Mouse (Mus musculus): ENCODE data around the gene Gramd1a.
A peak's percentile ranks its signal among the peaks of the same experiment; 100 is the strongest.

Gramd1a gene

DNA sequence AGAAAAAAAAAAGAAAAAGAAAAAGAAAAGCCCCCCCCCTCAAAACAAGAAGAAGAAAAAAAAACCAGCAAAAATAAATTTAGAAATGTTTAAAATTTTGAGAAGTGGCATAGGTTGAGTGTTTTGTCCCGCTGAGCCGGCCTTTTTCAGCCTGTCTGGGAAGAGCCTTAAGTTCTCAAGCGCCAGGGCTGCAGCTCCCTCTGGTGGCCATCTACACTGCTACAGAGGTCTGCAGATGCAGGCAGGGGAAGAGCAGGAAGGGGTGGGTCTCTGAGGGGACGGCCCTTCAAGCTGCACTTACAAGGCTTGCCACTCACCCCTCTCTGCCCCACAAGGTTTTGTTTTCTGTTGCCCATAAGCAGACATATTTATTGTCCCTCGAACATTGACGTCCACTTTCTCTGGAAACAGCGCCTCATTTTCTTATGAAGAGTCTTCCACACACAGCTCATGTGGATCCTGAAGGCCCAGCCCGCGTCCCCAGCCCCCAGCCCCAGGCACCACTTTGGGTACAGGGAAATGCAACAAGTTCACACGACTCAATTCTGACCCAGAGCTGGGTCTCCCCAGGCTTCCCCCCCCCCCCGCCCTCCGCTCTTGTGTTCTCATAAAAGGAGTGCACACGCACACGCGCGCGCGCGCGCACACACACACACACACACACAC lies 58.0 kb downstream of the Gramd1a start:
- peak; percentile 90 to 96 for DNase-seq (ENCODE audit: inconsistent age in 2 of 2, low spot score in 1 of 2)

DNA sequence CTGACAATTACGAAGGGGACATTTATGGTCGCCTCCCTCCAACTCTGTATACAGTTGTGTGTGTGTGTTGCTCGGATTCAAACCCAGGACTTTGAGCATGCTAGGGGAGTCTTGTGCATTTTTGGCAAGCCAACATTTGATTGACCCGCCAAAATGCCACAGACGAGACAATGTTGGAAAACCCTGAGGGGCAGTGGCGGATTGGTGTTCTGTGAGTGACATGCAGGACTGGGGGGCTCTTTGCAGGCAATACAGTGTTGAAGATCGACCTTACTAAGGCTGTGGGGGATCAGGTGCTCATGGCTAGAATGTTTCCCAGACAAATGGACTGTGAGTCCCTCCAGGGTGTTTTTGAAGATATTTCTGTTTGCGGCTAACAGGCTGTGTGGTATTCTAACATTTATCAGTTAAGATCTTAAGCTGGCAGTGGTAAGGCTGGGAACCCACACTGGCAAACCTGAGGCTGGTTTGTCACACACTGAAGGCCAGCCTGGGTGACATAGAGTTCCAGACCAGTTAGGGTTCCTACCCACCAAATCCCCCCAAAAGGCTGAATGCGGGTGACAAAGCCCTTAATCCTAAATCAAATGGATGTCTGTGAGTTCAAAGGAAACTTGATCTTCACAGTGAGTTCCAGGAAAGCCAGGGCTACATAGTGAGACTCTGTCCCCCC lies 58.7 kb downstream of the Gramd1a start:
- no peak for DNase-seq (ENCODE audit: inconsistent age in 2 of 2, low spot score in 1 of 2)

DNA sequence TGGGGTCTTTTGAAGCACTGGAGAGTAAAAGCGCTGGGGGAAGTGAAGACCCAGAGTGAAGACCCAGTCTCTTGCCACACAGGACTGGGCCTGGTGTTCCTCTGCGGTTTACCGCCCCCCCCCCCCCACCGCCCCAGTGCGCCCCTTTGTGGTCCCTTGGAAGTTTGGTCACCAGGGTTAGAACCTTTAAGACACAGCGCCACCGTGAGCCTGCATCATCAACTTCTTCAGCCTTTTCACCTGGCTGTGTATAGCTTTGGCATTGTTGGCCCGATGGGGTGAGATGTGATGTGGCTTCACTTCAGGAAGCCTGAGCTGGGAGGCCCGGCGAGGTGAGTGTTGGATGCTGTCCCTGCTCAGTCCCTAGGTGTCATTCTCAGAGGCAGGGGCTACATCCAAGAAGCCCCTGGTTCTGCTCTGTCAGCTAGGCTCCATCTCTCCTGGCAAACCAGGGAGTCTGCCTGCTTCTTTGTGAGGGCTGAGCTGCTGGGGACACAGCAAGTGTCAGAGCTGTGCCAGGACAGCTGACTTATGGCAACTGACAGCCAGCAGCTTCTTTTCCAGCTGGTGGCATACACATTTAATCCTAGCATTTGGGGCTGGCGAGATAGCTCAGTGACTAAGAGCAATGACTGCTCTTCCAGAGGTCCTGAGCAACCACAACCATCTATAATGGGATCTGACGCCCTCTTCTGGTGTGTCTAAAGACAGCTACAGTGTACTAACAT lies 60.8 kb downstream of the Gramd1a start:
- no peak for DNase-seq (ENCODE audit: inconsistent age in 2 of 2, low spot score in 1 of 2)

DNA sequence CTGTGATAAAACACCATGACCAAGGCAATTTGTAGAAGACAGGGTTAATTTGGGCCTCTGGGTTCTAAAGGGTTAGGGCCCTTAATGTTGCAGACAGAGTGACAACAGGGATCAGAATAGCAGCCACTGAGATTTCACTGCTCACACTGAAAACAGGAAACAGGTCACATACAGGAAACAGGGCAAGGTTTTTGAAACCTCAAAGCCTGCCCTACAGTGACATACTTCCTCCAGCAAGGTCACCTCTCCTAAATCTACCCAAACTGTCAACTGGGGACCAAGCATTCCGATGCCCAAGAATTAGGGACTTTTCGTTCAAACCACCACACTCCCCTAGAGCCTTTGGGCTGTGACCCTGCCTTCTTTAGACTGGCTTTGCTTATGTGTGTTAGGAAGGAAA lies 66.0 kb downstream of the Gramd1a start:
- no peak for DNase-seq (ENCODE audit: inconsistent age in 2 of 2, low spot score in 1 of 2)

DNA sequence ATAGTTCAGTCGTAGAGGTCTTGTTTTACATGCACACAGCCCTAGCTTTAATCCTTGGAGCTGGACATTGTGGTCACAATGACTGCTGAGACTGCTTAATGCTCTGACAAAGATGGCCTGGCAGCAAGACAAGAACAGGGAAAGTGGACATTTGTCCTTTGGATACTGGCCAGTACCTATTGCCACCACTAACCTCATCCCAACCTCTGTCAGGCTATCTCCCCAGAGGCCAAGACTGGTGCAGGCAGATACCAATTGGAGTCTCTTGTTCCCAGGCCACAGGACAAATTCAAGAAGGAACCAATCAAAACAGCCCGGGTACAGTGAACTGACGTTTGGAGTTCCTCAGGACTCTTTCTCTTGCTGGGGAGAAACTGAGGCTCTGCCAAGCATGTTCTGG lies 67.5 kb downstream of the Gramd1a start:
- peak in 1 of 2 experiments; percentile 60 for DNase-seq (ENCODE audit: inconsistent age in 2 of 2, low spot score in 1 of 2)

DNA sequence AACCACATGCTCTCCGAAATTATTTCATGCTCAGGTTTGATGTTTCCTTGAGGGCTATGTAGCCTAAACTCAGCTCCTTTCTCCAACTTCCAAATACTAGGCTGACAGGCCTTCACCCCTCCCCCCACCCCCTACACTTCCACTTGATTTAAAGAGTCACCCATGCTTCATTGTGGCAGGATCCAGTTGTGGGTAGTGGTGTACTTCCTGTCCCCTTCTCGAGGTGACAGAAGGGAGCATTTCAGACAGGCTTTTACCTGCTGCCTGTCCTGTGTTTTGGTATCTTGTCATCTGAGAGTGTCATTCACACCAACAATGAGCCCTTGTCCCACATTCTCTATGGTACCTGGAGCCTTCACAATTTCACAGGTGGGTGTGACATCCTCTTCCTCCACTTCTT lies 68.4 kb downstream of the Gramd1a start:
- no peak for DNase-seq (ENCODE audit: inconsistent age in 2 of 2, low spot score in 1 of 2)

DNA sequence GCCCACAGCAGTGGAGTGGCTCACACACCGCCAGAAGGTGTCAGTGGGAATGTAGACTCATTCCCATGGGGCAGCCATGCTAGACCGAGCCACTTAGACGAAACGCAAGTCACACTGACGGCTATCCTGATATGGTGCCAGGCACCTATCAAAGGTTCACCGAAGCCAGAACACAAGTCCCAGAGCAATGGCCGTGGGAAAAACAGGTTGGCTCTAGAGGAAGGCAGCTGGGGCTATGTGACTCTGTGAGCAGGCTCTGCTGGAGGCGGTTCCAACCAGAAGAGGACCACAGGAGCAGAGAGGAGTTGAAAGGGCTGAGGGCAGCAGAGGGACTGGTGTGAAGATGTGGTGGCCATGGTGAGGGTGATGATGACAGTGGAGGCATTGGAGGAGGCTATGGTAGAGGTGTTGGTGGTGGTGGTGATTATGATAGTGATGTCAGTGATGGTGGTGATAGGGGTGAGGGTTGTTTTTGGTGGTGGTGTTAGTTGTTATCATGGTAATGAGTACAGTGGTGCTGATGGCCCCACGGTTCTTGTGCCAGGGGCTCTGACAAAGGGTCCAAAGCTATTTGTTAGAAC lies 69.4 kb downstream of the Gramd1a start:
- no peak for DNase-seq (ENCODE audit: inconsistent age in 2 of 2, low spot score in 1 of 2)

DNA sequence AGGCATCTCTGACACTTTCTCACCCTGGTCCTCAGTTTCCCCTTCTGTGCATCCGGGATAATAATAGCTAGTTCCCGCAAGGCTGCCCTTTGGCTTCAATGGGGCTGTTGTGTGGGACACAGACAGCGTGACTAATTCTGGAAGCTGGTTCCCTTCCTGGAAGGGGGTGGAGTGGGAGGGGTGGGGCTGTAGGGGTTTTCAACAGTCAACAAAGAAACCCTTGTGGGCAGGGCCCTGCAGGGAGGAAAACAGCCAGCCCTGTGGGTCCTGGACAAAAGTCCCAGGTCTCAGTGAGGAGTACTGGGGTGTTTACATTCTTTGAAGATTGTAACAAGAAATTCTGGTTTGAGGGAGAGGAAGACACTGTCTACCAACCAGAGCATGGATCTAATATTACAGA lies 70.5 kb downstream of the Gramd1a start:
- peak in 1 of 2 experiments; percentile 69 for DNase-seq (ENCODE audit: inconsistent age in 2 of 2, low spot score in 1 of 2)

DNA sequence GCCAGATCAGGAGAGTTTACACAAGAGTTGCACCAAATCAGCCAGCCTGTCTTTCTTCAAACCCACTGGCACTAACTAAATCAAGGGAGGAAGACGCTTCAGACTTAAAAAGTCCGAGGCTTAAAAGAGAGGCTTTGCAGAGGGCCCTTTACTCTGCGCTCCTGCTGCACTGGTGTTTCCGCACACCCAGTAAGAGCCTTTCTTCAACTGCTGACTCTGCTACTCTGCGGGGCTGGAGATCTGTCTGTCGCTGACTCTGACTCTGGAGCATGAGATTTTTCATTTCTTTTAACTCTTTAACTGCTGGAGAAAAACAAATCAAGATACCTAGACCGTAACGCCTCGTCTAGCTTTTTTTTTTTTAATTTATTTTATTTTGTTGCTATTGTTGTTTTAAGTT lies 71.6 kb downstream of the Gramd1a start:
- no peak for DNase-seq (ENCODE audit: inconsistent age in 2 of 2, low spot score in 1 of 2)

DNA sequence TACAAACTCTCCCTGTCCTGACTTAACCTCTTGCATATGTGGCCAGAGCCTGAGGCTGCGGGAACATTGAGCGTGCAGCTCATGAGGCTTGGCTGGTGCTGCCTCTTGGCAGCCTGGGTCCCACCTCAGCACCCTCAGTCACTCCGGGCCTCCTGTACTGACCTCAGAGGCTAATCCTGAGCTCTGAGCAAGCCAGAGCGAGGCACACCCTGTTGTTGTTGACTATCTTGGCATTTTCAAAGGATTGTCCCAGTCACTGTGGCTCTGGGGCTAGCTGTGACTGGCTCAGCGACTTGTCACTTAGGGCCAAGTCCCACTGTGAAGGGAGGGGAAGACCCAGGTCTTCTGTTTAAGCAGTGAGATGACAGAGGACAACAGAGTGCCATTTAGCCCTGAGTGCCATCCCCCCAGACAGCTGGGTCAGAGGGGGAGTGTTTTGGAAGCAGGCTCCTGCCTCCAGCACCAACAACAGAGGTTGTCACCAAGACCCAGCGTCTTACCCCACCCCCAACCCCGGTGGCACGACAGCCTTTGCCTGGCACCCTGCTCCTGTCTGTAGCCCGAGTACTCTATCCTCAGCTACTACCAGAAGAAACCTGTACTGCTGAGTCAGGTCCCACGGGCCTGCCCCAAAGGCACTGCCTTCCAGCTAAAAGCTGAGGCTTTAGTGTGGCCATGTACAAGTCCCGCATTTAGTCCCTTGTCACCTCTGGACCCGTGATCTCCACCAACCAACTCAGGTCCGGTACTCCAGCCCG lies 72.7 kb downstream of the Gramd1a start:
- peak in 1 of 2 experiments; percentile 66 for DNase-seq (ENCODE audit: inconsistent age in 2 of 2, low spot score in 1 of 2)

DNA sequence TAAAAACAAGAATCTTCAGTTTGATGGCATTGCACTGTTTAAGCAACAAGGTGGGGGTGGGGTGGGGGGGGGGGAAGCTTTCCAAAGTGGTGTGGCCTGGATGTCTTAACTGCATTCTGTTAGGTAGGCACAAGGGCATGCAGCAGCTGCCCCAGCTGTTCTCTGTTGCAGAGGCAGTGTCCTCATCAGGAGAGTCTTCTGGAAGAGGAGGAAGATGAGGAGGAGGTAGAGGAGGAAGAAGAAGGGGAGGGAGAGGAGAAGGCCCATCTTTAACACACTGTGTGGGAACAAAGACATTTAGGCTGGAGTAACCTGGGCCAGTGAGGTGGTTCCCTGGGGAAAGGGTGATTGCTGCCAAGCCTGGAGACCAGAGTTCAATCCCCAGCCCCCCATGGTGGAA lies 73.6 kb downstream of the Gramd1a start:
- DNase-seq (ENCODE audit: inconsistent age in 2 of 2, low spot score in 1 of 2) = no peak

DNA sequence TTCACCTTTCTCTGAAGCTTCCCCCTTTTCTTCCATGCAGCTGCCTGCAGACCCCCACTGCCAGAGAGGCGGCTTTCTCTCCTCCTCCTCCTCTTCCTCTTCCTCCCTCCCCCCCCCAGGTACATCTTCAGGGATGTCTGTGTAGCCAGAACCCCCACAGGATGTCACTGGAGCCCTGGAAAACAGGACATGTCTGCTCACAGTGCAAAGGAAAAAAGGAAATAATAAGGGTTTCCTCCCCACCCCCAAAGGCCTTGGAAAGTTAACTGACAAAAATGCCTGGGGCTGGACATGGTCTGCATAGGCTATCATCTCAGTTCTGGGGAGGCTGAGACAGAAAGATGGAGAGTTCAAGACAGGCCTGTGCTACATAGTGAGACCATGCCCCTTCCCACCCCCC lies 74.6 kb downstream of the Gramd1a start:
- DNase-seq (ENCODE audit: inconsistent age in 2 of 2, low spot score in 1 of 2) = no peak

DNA sequence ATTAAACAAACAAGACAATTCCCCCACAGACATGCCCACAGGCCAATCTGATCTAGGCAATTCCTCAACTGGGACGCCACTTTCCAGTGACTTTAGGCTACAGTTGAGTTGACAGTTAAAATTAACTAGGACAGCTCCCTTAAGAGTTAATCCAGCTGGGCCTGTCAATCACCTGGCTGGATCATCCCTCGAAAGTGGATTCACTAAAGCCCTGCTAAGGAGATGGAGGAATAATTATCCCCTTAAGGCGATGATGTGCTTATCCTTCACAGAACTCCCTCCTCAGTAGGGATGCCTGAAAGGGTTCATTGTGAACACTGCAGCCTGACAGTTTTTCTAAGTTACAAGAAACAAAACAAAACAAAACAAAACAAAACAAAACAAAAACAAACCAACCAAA lies 75.1 kb downstream of the Gramd1a start:
- DNase-seq (ENCODE audit: inconsistent age in 2 of 2, low spot score in 1 of 2) = no peak

Data from adrenal gland, adult (tissue).